Mouse (Mus musculus): Measurements from ENCODE around the gene Sesn3. TPM values are rescaled to one million over a fixed set of nuclear protein-coding genes. Genes with fewer than 3 reads are reported as not detected.

Sesn3 gene
- polyA plus RNA-seq, 1 experiment from 2014 or later = 33.6 TPM

GRCm38 (mm10) chr9:14246016-14246799 lies 28.7 kb upstream of the Sesn3 start:
- H3K27me3 ChIP-seq (ENCODE audit: control insufficient read depth, insufficient read depth, low read length) = no peaks in the 10 kb centered on the region
- H3K4me2 ChIP-seq (ENCODE audit: low read depth, low read length) = peak overlapping the region; percentile 14; the same call in 1 of the 2 replicates
- peak; percentile 75 for ATAC-seq (ENCODE audit: low read depth)
- WGBS = 10% methylated on average over 11 of the region's 11 CpGs
- H3K4me3 ChIP-seq (ENCODE audit: low read depth, low read length) = no peak overlapping the region
- H3K36me3 ChIP-seq (ENCODE audit: control insufficient read depth, insufficient read depth, low read length) = no peaks in the 10 kb centered on the region
- H3K9me3 ChIP-seq (ENCODE audit: control insufficient read depth, low read length) = no peaks in the 10 kb centered on the region
- peaks cover 9% of the 10 kb centered on the region; the same call in 1 of the 2 replicates for H3K4me1 ChIP-seq (ENCODE audit: control insufficient read depth, insufficient read depth, low read length)
- no peak overlapping the region for H3K9ac ChIP-seq (replicated peaks; ENCODE audit: low read depth, low read length)
- no peak overlapping the region for H3K27ac ChIP-seq (ENCODE audit: low read depth, low read length)

GRCm38 (mm10) chr9:14247480-14248208 lies 27.2 kb upstream of the Sesn3 start:
- 84% methylated on average over 12 of the region's 12 CpGs for WGBS
- Histone ChIP-seq H3K27ac (ENCODE audit: low read depth, low read length) (no peak overlapping the region; the same call in 1 of the 2 replicates), H3K9me3 (ENCODE audit: control insufficient read depth, low read length) (no peaks in the 10 kb centered on the region), H3K9ac (replicated peaks; ENCODE audit: low read depth, low read length) (no peak overlapping the region), H3K27me3 (ENCODE audit: control insufficient read depth, insufficient read depth, low read length) (no peaks in the 10 kb centered on the region), H3K36me3 (ENCODE audit: control insufficient read depth, insufficient read depth, low read length) (no peaks in the 10 kb centered on the region), H3K4me1 (ENCODE audit: control insufficient read depth, insufficient read depth, low read length) (peaks cover 9% of the 10 kb centered on the region; the same call in 1 of the 2 replicates), H3K4me3 (ENCODE audit: low read depth, low read length) (no peak overlapping the region), H3K4me2 (ENCODE audit: low read depth, low read length) (no peak overlapping the region)
- no peak for ATAC-seq (ENCODE audit: low read depth)

GRCm38 (mm10) chr9:14248209-14248596 lies 26.7 kb upstream of the Sesn3 start:
- Histone ChIP-seq H3K27ac (ENCODE audit: low read depth, low read length) (no peak overlapping the region), H3K9me3 (ENCODE audit: control insufficient read depth, low read length) (no peaks in the 10 kb centered on the region), H3K4me1 (ENCODE audit: control insufficient read depth, insufficient read depth, low read length) (peaks cover 9% of the 10 kb centered on the region; the same call in 1 of the 2 replicates), H3K4me2 (ENCODE audit: low read depth, low read length) (no peak overlapping the region), H3K27me3 (ENCODE audit: control insufficient read depth, insufficient read depth, low read length) (no peaks in the 10 kb centered on the region), H3K4me3 (ENCODE audit: low read depth, low read length) (no peak overlapping the region), H3K9ac (replicated peaks; ENCODE audit: low read depth, low read length) (no peak overlapping the region), H3K36me3 (ENCODE audit: control insufficient read depth, insufficient read depth, low read length) (no peaks in the 10 kb centered on the region)
- WGBS = 89% methylated on average over 3 of the region's 3 CpGs
- no peak for ATAC-seq (ENCODE audit: low read depth)

GRCm38 (mm10) chr9:14261150-14261549 lies 13.7 kb upstream of the Sesn3 start:
- Histone ChIP-seq H3K9me3 (ENCODE audit: control insufficient read depth, low read length) (no peaks in the 10 kb centered on the region), H3K4me1 (ENCODE audit: control insufficient read depth, insufficient read depth, low read length) (no peaks in the 10 kb centered on the region), H3K36me3 (ENCODE audit: control insufficient read depth, insufficient read depth, low read length) (no peaks in the 10 kb centered on the region), H3K9ac (replicated peaks; ENCODE audit: low read depth, low read length) (no peak overlapping the region), H3K4me2 (ENCODE audit: low read depth, low read length) (no peak overlapping the region), H3K4me3 (ENCODE audit: low read depth, low read length) (no peak overlapping the region), H3K27ac (ENCODE audit: low read depth, low read length) (no peak overlapping the region), H3K27me3 (ENCODE audit: control insufficient read depth, insufficient read depth, low read length) (no peaks in the 10 kb centered on the region)
- peak; percentile 69; the same call in 1 of the 2 replicates for ATAC-seq (ENCODE audit: low read depth)
- 45% methylated on average over 3 of the region's 3 CpGs for WGBS

GRCm38 (mm10) chr9:14262568-14262972 lies 12.3 kb upstream of the Sesn3 start:
- Histone ChIP-seq H3K4me2 (ENCODE audit: low read depth, low read length) (no peak overlapping the region), H3K27ac (ENCODE audit: low read depth, low read length) (no peak overlapping the region), H3K4me1 (ENCODE audit: control insufficient read depth, insufficient read depth, low read length) (no peaks in the 10 kb centered on the region), H3K9me3 (ENCODE audit: control insufficient read depth, low read length) (no peaks in the 10 kb centered on the region), H3K4me3 (ENCODE audit: low read depth, low read length) (no peak overlapping the region), H3K27me3 (ENCODE audit: control insufficient read depth, insufficient read depth, low read length) (no peaks in the 10 kb centered on the region), H3K36me3 (ENCODE audit: control insufficient read depth, insufficient read depth, low read length) (no peaks in the 10 kb centered on the region), H3K9ac (replicated peaks; ENCODE audit: low read depth, low read length) (no peak overlapping the region)
- 71% methylated on average over 4 of the region's 4 CpGs for WGBS
- ATAC-seq (ENCODE audit: low read depth) = no peak

- 35% methylated on average over 2 of the region's 2 CpGs for WGBS
- Histone ChIP-seq H3K9me3 (ENCODE audit: control insufficient read depth, low read length) (no peaks in the 10 kb centered on the region), H3K4me1 (ENCODE audit: control insufficient read depth, insufficient read depth, low read length) (no peaks in the 10 kb centered on the region), H3K4me3 (ENCODE audit: low read depth, low read length) (no peak overlapping the region), H3K4me2 (ENCODE audit: low read depth, low read length) (no peak overlapping the region), H3K9ac (replicated peaks; ENCODE audit: low read depth, low read length) (no peak overlapping the region), H3K27me3 (ENCODE audit: control insufficient read depth, insufficient read depth, low read length) (no peaks in the 10 kb centered on the region), H3K27ac (ENCODE audit: low read depth, low read length) (no peak overlapping the region), H3K36me3 (ENCODE audit: control insufficient read depth, insufficient read depth, low read length) (no peaks in the 10 kb centered on the region)
- no peak for ATAC-seq (ENCODE audit: low read depth)
These were observed 8.4 kb upstream of the Sesn3 start for GRCm38 (mm10) chr9:14266470-14266869.

- Histone ChIP-seq H3K27ac (ENCODE audit: low read depth, low read length) (no peak overlapping the region), H3K4me1 (ENCODE audit: control insufficient read depth, insufficient read depth, low read length) (no peaks in the 10 kb centered on the region), H3K36me3 (ENCODE audit: control insufficient read depth, insufficient read depth, low read length) (no peaks in the 10 kb centered on the region), H3K27me3 (ENCODE audit: control insufficient read depth, insufficient read depth, low read length) (no peaks in the 10 kb centered on the region), H3K9ac (replicated peaks; ENCODE audit: low read depth, low read length) (no peak overlapping the region), H3K9me3 (ENCODE audit: control insufficient read depth, low read length) (no peaks in the 10 kb centered on the region), H3K4me3 (ENCODE audit: low read depth, low read length) (no peak overlapping the region), H3K4me2 (ENCODE audit: low read depth, low read length) (no peak overlapping the region)
- no peak for ATAC-seq (ENCODE audit: low read depth)
- 83% methylated on average over 2 of the region's 2 CpGs for WGBS
These were observed 6.3 kb upstream of the Sesn3 start for GRCm38 (mm10) chr9:14268578-14268977.

GRCm38 (mm10) chr9:14272921-14273320 lies 1.9 kb upstream of the Sesn3 start:
- Histone ChIP-seq H3K4me2 (ENCODE audit: low read depth, low read length) (no peak overlapping the region), H3K9ac (replicated peaks; ENCODE audit: low read depth, low read length) (no peak overlapping the region), H3K27ac (ENCODE audit: low read depth, low read length) (no peak overlapping the region), H3K4me1 (ENCODE audit: control insufficient read depth, insufficient read depth, low read length) (0 out of 2 replicates have a peak, but pooled peaks cover 5% of the 10 kb centered on the region), H3K9me3 (ENCODE audit: control insufficient read depth, low read length) (no peaks in the 10 kb centered on the region), H3K36me3 (ENCODE audit: control insufficient read depth, insufficient read depth, low read length) (no peaks in the 10 kb centered on the region), H3K4me3 (ENCODE audit: low read depth, low read length) (no peak overlapping the region), H3K27me3 (ENCODE audit: control insufficient read depth, insufficient read depth, low read length) (no peaks in the 10 kb centered on the region)
- WGBS = 89% methylated on average over 1 of the region's 1 CpGs
- no peak for ATAC-seq (ENCODE audit: low read depth)

GRCm38 (mm10) chr9:14274586-14274985 lies 281 bp upstream of the Sesn3 start:
- Histone ChIP-seq H3K36me3 (ENCODE audit: control insufficient read depth, insufficient read depth, low read length) (no peaks in the 10 kb centered on the region), H3K27me3 (ENCODE audit: control insufficient read depth, insufficient read depth, low read length) (no peaks in the 10 kb centered on the region), H3K4me2 (ENCODE audit: low read depth, low read length) (peak overlapping the region; percentile 45), H3K9ac (replicated peaks; ENCODE audit: low read depth, low read length) (peak overlapping the region; percentile 54; the same call in 1 of the 2 replicates), H3K4me1 (ENCODE audit: control insufficient read depth, insufficient read depth, low read length) (peaks cover 11% of the 10 kb centered on the region; the same call in 1 of the 2 replicates), H3K9me3 (ENCODE audit: control insufficient read depth, low read length) (no peaks in the 10 kb centered on the region), H3K4me3 (ENCODE audit: low read depth, low read length) (peak overlapping the region; percentile 94; the same call in 1 of the 2 replicates), H3K27ac (ENCODE audit: low read depth, low read length) (peak overlapping the region; percentile 88)
- no peak for ATAC-seq (ENCODE audit: low read depth)
- 37% methylated on average over 5 of the region's 5 CpGs for WGBS
